Mouse (Mus musculus): Measurements from ENCODE around the gene Cbx7. TPM values are rescaled to one million over a fixed set of nuclear protein-coding genes. Genes with fewer than 3 reads are reported as not detected.

Cbx7 gene
- polyA plus RNA-seq (2017; shearing (Covaris generic)) = 10 to 100 TPM; 48.1 to 54.3 TPM

- no peak for ATAC-seq
Observed at GRCm38 (mm10) chr15:79970940-79971339, at the start of gene Cbx7. TSS of gene Cbx7 (minus strand) at chr15:79971119.

- no peak for ATAC-seq
Observed at GRCm38 (mm10) chr15:80020516-80020915, 49.6 kb upstream of the Cbx7 start.

GRCm38 (mm10) chr15:80019625-80020024, 48.7 kb upstream of the Cbx7 start:
- no peak for ATAC-seq

DNA sequence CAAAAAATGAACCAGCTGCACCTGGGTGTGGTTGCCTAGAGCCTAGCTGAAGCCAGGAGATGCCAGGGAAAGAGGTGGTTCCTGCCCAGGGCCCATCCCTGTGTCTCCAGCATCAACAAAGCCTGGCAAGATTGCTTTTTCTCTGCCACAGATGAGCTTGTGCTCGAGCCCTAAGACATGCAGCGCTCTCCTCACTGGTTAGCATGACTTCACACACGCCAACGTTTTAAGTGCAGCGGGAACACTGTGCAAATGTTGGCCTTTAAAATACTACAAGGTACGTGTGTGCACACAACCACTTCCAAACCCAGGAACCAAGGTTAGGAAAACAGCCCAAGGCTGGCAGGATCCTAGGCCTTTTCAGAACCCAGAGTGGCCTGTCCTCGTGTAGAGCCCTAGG, 48.3 kb upstream of the Cbx7 start:
- ATAC-seq = no peak

- no peak for ATAC-seq
Observed at GRCm38 (mm10) chr15:80016563-80017301, 45.8 kb upstream of the Cbx7 start.

DNA sequence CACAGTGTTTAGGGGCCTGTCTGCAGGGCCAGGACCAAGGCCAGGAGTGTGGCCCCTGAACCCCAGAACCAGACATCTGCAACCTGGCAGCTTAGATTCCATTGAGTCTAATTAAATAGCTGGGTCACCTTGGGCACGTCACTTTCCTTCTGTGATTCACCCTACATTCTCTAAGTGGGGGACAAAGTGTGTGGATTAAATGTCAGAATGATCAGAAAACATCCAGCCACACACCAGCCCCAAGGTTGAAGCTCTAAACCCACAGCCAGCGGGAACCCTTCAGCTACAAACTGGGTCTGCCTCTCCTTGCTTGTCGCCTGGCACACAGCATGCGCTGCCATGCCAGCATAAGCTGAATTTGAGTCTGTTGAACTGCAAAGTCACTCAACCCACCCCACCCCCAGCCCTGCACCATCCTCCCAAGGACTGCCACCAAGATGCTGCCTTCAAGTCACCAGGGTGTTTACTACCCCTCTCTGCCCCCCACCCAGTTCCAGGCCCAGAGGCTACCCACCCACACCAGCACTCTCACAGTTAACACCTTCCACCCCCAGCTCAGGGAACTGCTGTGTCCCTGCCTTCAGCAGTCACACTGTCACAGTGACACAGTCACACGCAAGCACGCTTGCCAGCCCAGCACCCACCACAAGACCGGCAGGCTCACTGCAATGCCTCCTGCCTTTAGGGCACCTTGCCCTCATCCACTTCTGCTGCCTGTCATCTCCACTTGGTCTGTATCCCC, 44.5 kb upstream of the Cbx7 start:
- no peak for ATAC-seq

DNA sequence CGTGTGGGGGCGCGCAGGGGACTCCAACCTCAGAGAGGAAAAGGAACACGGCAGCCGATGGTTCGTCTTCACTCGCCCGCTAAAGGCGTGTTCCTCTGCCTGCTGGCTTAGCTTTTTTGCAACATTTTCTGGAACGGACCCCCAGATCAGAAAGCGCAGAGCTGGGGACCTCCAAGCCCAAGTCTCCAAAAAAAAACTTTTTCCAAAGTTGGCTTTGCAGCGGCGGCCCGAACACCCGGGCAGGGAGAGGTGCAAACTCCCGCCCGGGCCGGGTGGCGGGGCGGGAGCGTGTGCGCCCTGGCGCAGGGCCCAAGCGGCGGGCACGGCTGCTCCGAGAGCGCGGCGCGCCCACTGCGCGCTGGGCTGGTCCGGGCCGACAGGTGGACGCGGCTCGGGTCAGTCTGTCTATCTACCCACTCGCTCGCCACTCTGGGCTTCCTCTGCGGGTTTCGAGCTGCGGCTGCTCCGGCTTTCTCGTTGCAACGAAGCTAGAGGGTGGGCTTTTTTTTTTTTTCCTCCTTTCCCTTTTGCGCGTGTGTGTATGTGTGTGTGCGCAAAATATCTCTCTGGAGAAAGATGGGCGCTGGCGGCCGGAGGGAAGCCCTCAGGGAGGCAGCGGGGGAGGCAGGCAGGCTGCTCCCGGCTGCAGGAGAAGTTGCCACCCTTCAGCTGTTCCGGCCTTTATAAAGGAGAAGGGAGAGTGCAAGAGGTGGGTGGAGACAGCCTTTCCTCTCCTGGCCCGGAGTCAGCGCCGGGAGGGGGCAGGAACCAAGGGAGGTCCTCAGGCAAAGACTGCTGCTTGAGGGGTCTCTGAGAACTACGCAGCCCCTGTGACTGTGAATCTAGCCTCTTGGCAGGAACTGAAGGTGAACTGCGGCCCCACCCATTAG, 43.6 kb upstream of the Cbx7 start, which contains the start of gene Pdgfb:
Pdgfb (minus strand) TSS at position 657 of the 890 bp plus-strand sequence.
- ATAC-seq = no peak

GRCm38 (mm10) chr15:80014031-80014320, 43.1 kb upstream of the Cbx7 start:
- ATAC-seq = no peak

DNA sequence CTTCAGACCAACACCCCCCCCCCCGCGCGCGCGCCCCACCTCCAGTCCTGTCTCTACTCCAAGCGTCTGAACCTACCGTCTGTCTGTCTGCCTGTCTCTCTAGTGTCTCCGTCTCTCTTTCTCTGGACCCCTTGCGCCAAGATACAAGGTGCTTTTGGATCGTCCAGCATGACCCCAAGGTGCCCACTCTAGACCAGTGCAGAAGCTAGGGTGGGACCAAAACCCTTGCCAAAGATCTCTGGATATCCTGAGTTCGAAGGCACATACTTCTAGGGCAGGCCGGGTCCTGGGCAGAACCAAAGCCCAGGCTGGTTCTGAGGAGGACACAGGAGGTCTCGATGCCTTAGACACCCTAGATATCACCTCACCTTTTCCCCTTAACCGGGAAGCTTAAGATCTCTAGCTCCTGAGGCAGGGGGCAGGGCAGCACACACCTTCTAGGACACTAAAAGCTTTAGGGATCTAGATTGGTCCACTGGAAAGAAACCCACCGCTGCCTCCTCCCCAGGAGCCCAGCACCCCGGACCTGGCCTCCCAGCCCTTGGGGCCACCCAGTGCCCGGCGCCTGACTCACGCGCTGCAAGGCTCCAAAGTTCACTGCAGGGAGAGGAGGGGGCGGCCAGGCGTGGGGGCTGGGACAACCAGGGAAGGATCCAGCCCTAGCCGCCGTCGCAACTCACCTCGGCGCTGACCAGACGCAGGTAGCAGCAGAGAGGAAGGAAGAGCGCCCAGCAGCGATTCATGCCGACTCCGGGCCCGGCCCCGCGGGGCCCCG, 42.5 kb upstream of the Cbx7 start:
- no peak for ATAC-seq

DNA sequence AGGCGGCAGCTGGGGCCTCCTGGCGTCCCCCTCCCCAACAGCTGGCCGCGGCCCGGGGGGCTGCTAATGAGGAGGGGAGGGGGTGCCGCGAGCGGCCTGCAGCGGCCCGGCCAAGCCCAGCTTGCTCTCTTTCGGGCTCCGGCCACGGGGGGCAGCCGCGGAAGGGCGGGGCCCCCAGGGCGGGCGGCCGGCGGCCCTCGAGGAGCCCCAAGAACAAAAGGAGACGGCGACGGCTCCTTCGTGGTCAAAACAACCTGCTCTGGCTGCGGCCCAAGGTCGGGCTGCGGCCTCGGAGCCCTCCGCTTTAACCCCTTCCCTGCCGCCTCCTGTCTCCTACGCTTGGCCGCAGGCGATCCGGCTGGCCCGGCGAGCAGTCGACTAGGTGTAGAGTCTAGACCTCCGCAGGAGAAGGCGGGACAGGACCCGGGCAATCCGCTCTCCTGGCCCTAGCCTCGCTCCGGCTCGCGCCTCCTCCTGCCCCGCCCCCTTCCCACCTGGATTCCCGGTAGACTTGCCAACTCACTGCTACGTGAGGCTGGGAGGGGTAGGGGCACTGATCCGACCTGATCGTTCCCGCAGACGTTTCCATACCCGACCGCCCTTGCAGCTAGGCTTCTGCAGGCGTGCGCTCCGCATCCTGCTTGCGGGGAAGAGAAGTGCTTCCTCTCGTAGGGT, 41.7 kb upstream of the Cbx7 start:
- ATAC-seq = peak; percentile 46

GRCm38 (mm10) chr15:80011778-80012526, 41.0 kb upstream of the Cbx7 start:
- peak; percentile 77 for ATAC-seq

DNA sequence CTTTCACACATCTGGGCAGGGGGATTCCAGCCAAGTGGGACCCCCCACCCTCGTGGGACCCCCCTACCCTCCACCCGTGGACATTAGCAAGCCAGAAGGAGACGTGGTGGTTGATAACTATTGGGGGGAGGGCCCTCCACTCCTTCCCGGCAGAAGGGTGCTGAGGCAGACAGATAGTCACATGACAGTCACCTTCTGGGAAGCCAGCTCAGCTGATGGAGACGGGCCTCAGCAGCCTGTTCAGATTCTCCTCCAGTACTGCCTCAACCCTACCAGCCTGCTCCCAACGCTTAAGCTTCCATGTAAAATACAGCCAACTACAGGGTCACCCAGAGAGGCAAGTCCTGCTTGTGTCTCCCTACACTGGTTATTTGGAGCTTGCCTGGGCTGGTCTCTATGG, 40.3 kb upstream of the Cbx7 start:
- ATAC-seq = no peak

- ATAC-seq = no peak
Observed at GRCm38 (mm10) chr15:80010182-80010558, 39.3 kb upstream of the Cbx7 start.

- ATAC-seq = no peak
Observed at GRCm38 (mm10) chr15:80009421-80010181, 38.7 kb upstream of the Cbx7 start.

GRCm38 (mm10) chr15:80008461-80008860, 37.5 kb upstream of the Cbx7 start:
- ATAC-seq = no peak

DNA sequence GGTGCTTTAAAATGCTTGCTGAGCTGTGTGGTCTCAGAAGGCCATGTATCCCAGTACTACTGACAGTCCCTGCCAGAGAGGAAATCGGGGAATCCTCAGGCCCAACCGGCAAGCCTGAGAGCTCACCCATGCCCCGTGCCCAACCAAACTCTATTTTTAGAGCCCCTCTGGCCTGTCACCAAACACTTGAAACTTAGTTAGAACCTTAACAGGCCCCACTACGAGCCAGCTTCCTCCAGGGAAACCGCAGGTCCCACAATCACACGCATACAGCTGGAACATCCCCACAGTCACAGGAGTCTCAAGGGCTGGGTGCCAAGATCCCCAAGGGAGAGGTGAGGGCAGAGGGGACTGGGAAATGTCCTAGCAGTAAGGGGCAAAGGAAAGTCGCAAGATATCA, 35.2 kb upstream of the Cbx7 start:
- ATAC-seq = no peak

- ATAC-seq = no peak
Observed at GRCm38 (mm10) chr15:80005436-80005835, 34.5 kb upstream of the Cbx7 start.

GRCm38 (mm10) chr15:80004644-80005340, 33.9 kb upstream of the Cbx7 start:
- ATAC-seq = no peak

DNA sequence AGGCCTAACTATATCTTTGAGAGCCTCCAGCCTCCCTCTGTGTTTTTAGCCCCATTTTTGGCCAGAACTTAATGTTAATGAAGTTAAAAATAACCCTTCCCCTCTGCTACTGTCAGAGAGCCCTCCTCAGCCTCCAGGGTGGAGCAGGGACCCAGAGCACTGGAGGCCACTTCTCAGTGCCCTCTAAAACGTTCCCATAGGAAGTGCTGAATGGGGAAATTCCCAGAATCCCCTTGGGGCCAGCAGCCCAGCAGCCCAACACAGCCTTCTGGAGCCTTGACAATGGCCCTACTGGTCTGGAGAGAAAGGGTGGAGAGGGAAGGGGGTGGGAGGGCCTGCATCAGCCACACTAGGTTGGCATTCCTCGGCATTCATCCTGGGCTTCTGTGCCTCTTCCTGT, 32.7 kb upstream of the Cbx7 start:
- no peak for ATAC-seq

- no peak for ATAC-seq
Observed at GRCm38 (mm10) chr15:80001601-80002000, 30.7 kb upstream of the Cbx7 start.
